Mouse (Mus musculus): ENCODE results near the gene Tbx4. TPM values are rescaled to one million over a fixed set of nuclear protein-coding genes. Genes with fewer than 3 reads are reported as not detected.

Gene Tbx4
- polyA plus RNA-seq, 1 experiment from 2014 or later, result 0.23 TPM

Other genes with a start within 250 kb of the Tbx4 start
- gene Tbx2, start 53.9 kb upstream of the Tbx4 start, polyA plus RNA-seq (2015; fragmentation: Nextera tagmentation; extraction: Ambion mirVana), result 0.47 and 0.68 TPM in 2 replicates
- not detected in 2 replicates for gene Gm11444, start 36.1 kb upstream of the Tbx4 start, polyA plus RNA-seq (2015; fragmentation: Nextera tagmentation; extraction: Ambion mirVana)